Mouse (Mus musculus) brain, embryonic 14.5 days (tissue): ENCODE results near the gene Dmrtb1.

Experiments
- CTCF ChIP-seq: fragments of 200-500 bp; IDR thresholded peaks from 2 replicates; pipeline ENCODE4 v1.5.1; 2012; ENCODE audit warnings: inconsistent platforms, mild to moderate bottlenecking, moderate library complexity, borderline replicate concordance; ENCODE audit not compliant: insufficient read depth, insufficient read length; ENCODE audit errors: extremely low read depth
- POLR2A ChIP-seq: fragments of 200-500 bp; IDR thresholded peaks from 2 replicates; pipeline ENCODE4 v1.6.1; 2012; ENCODE audit warnings: mild to moderate bottlenecking, inconsistent platforms, borderline replicate concordance; ENCODE audit not compliant: poor library complexity, insufficient read depth, insufficient read length, severe bottlenecking; ENCODE audit errors: extremely low read depth

- TF ChIP-seq CTCF (peak; percentile 95), POLR2A (no peak)
Measured at GRCm38 (mm10) chr4:107652598-107653279, 31.3 kb downstream of the Dmrtb1 start.
